Mouse (Mus musculus) midbrain, embryonic 13.5 days (tissue): ENCODE results near the gene Xylt2. TPM values are rescaled to one million over a fixed set of nuclear protein-coding genes. Genes with fewer than 3 reads are reported as not detected.

ENCODE experiments used
- polyA plus RNA-seq: library from polyadenylated mRNA; unstranded; fragments of >200 nt; fragmentation: Nextera tagmentation; extraction: Ambion mirVana; gene quantifications from 2 replicates; pipeline ENCODE4 v1.2.1, GENCODE M21; 2015

Gene Xylt2
- polyA plus RNA-seq, 1 experiment from 2014 or later = 11.3 TPM

Other genes starting within 250 kb of the Xylt2 start
- gene Cacna1g, start 203.3 kb downstream of the Xylt2 start, polyA plus RNA-seq = 10.5 and 12.4 TPM in 2 replicates
- 0.10 TPM in 1 of 2 replicates, not detected in the other for gene Spata20, start 191.3 kb downstream of the Xylt2 start, polyA plus RNA-seq
- gene Epn3, start 177.5 kb downstream of the Xylt2 start, polyA plus RNA-seq = 0.19 and 0.46 TPM in 2 replicates
- 2.4 and 3.6 TPM in 2 replicates for gene Mycbpap, start 155.8 kb downstream of the Xylt2 start, polyA plus RNA-seq
- gene Rsad1, start 128.3 kb downstream of the Xylt2 start, polyA plus RNA-seq = 4.4 and 5.5 TPM in 2 replicates
- gene Chad, start 112.5 kb downstream of the Xylt2 start, polyA plus RNA-seq = 0.12 TPM in 1 of 2 replicates, not detected in the other
- gene Acsf2, start 75.6 kb downstream of the Xylt2 start, polyA plus RNA-seq = 1.7 TPM in 2 replicates
- 167 and 168 TPM in 2 replicates for gene Lrrc59, start 47.7 kb downstream of the Xylt2 start, polyA plus RNA-seq
- gene Mrpl27, start 23.7 kb downstream of the Xylt2 start, polyA plus RNA-seq = 139 and 150 TPM in 2 replicates
- gene Eme1, start 23.6 kb downstream of the Xylt2 start, polyA plus RNA-seq = 11.6 and 13.6 TPM in 2 replicates
- not detected in 2 replicates for gene Gm11541, start 27.0 kb upstream of the Xylt2 start, polyA plus RNA-seq
- gene Cdc34b, start 64.3 kb upstream of the Xylt2 start, polyA plus RNA-seq = 0.22 TPM in 2 replicates
- gene Tmem92, start 105.2 kb upstream of the Xylt2 start, polyA plus RNA-seq = not detected in 2 replicates